Mouse (Mus musculus): ENCODE data around the gene Pigr. TPM values are rescaled to one million over a fixed set of nuclear protein-coding genes. Genes with fewer than 3 reads are reported as not detected.

Gene Pigr
- 0.08 TPM in 1 of 2 replicates, not detected in the other for total RNA-seq (2014; rRNA removed)
- polyA plus RNA-seq (2015; fragmentation: Nextera tagmentation; extraction: Ambion mirVana) = not detected in 2 replicates

GRCm38 (mm10) chr1:130826448-130826847 is at the start of gene Pigr:
Pigr (plus strand) TSS chr1:130826684.
- no peak within 1 kb of the TSS for H3K4me2 ChIP-seq (ENCODE audit: low read depth)
- no peak for TF ChIP-seq CTCF (IDR thresholded peaks at IDR 0.05; ENCODE audit: low read depth)
- no peak for DNase-seq

GRCm38 (mm10) chr1:130779867-130780266 is 46.6 kb upstream of the Pigr start:
- no peak for TF ChIP-seq CTCF (IDR thresholded peaks at IDR 0.05; ENCODE audit: low read depth)
- Histone ChIP-seq H3K9me3 (ENCODE audit: low read length) (no peaks in the 10 kb centered on the region), H3K36me3 (ENCODE audit: insufficient read depth) (no peaks in the 10 kb centered on the region), H3K4me3 (ENCODE audit: low read depth, low read length) (no peak overlapping the region), H3K4me2 (ENCODE audit: low read depth) (no peak overlapping the region), H3K9ac (no peak overlapping the region), H3K27me3 (ENCODE audit: insufficient read depth, low read length) (no peaks in the 10 kb centered on the region), H3K4me1 (ENCODE audit: insufficient read depth) (no peaks in the 10 kb centered on the region), H3K27ac (ENCODE audit: low read depth, low read length) (no peak overlapping the region)
- WGBS = 94% methylated on average over 3 of the region's 3 CpGs
- no peak for ATAC-seq
- DNase-seq = no peak

More at GRCm38 (mm10) chr1:130826448-130826847, at the start of gene Pigr:
- H3K4me1 ChIP-seq (ENCODE audit: insufficient read depth) = no peaks in the 10 kb centered on the region
- no peak within 1 kb of the TSS for H3K27ac ChIP-seq (ENCODE audit: low read depth, low read length)
- H3K9me3 ChIP-seq (ENCODE audit: low read length) = no peaks in the 10 kb centered on the region
- no peak within 1 kb of the TSS for H3K9ac ChIP-seq
- H3K36me3 ChIP-seq (ENCODE audit: insufficient read depth) = no peaks in the 10 kb centered on the region
- no peak within 1 kb of the TSS for H3K4me3 ChIP-seq (ENCODE audit: low read depth, low read length)
- no peaks in the 10 kb centered on the region for H3K27me3 ChIP-seq (ENCODE audit: insufficient read depth, low read length)
- ATAC-seq = no peak
- 93% methylated on average over 5 of the region's 5 CpGs for WGBS

GRCm38 (mm10) chr1:130784054-130784453 is 42.4 kb upstream of the Pigr start:
- Histone ChIP-seq H3K9ac (no peak overlapping the region), H3K4me1 (ENCODE audit: insufficient read depth) (no peaks in the 10 kb centered on the region), H3K27me3 (ENCODE audit: insufficient read depth, low read length) (no peaks in the 10 kb centered on the region), H3K4me3 (ENCODE audit: low read depth, low read length) (no peak overlapping the region), H3K4me2 (ENCODE audit: low read depth) (no peak overlapping the region), H3K27ac (ENCODE audit: low read depth, low read length) (no peak overlapping the region), H3K36me3 (ENCODE audit: insufficient read depth) (no peaks in the 10 kb centered on the region), H3K9me3 (ENCODE audit: low read length) (no peaks in the 10 kb centered on the region)
- 0 out of 2 replicates have a peak, but pooled peaks have one; percentile 32 for ATAC-seq
- 23% methylated on average over 4 of the region's 4 CpGs for WGBS
- peak; percentile 61 for DNase-seq
- TF ChIP-seq CTCF (IDR thresholded peaks at IDR 0.05; ENCODE audit: low read depth) = peak; percentile 66

- no peak overlapping the region for H3K4me3 ChIP-seq (ENCODE audit: low read depth, low read length)
- no peaks in the 10 kb centered on the region for H3K36me3 ChIP-seq (ENCODE audit: insufficient read depth)
- H3K9ac ChIP-seq = no peak overlapping the region
- H3K4me2 ChIP-seq (ENCODE audit: low read depth) = no peak overlapping the region
- 46% methylated on average over 4 of the region's 4 CpGs for WGBS
- H3K9me3 ChIP-seq (ENCODE audit: low read length) = no peaks in the 10 kb centered on the region
- 0 out of 2 replicates have a peak, but pooled peaks cover 3% of the 10 kb centered on the region for H3K4me1 ChIP-seq (ENCODE audit: insufficient read depth)
- ATAC-seq (no peak), DNase-seq (no peak)
- no peaks in the 10 kb centered on the region for H3K27me3 ChIP-seq (ENCODE audit: insufficient read depth, low read length)
- peak; percentile 33 for TF ChIP-seq CTCF (IDR thresholded peaks at IDR 0.05; ENCODE audit: low read depth)
- no peak overlapping the region for H3K27ac ChIP-seq (ENCODE audit: low read depth, low read length)
These were observed 39.5 kb upstream of the Pigr start for GRCm38 (mm10) chr1:130787001-130787400.

DNA sequence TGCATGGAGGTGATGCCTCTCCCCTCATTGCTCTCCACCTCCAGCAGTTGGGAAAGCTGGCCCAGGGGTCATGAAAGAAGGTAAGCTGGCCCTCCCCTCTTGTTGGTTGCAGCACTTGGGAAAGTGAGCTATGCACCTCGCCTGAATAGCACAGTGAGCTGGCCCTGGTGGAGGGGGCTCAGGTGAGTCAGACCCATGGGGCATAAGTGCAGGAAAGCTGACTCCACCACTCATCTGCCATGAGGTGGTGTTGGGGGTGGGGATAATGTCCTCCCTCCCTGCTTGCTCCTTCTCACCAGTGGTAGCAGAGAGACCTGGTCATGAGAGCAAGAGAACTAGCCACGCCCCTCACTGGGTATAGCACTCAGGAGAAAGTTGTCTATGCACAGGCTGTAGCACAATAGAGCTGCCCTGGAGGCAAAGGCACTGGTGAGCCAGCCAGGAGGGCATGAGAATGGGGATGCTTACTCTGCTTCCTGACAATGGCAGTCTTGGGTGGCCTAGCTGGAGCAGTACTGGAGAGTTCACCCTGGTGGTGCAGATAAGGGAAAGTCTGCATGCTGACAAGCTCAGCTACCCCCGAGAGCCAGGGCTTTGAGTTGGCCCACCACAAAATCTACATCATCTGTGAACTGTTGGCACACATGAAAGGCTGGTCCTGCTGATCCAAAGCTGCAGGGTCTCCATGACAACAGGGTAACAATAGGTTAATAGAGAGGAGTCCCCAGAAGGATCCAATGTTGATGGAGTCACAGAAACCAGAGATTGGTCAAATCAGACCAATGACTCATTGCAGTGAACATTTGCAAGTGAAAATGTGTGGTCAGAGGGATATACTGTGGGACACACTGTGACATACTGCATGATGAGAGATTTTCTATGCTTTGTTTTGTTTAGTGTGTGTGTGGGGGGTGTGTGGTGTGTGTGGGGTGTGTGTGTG is 36.7 kb upstream of the Pigr start:
- no peak overlapping the region for H3K9ac ChIP-seq

DNA sequence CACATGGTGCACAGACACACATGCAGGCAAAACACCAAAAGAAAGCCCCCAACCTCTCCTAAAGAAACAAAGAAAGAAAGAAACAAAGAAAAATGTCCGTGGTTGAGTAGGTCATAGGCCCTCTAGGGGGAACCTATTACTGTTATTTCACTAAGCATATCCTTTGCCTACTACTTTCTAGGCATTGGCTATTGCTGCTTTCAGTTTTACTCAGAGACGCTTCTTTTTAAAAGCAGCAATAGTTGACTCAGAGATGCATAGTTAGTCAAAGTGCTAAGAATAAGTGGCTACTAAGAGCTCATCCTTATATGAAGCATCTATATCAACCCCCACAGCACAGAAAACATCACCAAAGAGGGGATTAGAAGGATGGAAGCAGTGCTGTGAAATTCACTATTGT is 31.2 kb upstream of the Pigr start:
- Histone ChIP-seq H3K27me3 (ENCODE audit: insufficient read depth, low read length) (no peaks in the 10 kb centered on the region), H3K9me3 (ENCODE audit: low read length) (no peaks in the 10 kb centered on the region), H3K27ac (ENCODE audit: low read depth, low read length) (no peak overlapping the region), H3K4me2 (ENCODE audit: low read depth) (no peak overlapping the region), H3K4me3 (ENCODE audit: low read depth, low read length) (no peak overlapping the region), H3K4me1 (ENCODE audit: insufficient read depth) (no peaks in the 10 kb centered on the region), H3K9ac (no peak overlapping the region), H3K36me3 (ENCODE audit: insufficient read depth) (no peaks in the 10 kb centered on the region)
- no peak for DNase-seq
- WGBS = 76% methylated on average over 2 of the region's 2 CpGs
- no peak for TF ChIP-seq CTCF (IDR thresholded peaks at IDR 0.05; ENCODE audit: low read depth)
- no peak for ATAC-seq

More for the DNA sequence above, 36.7 kb upstream of the Pigr start:
- H3K9me3 ChIP-seq (ENCODE audit: low read length) = no peaks in the 10 kb centered on the region
- no peaks in the 10 kb centered on the region for H3K36me3 ChIP-seq (ENCODE audit: insufficient read depth)
- ATAC-seq = peak; percentile 66
- no peak for DNase-seq
- TF ChIP-seq CTCF (IDR thresholded peaks at IDR 0.05; ENCODE audit: low read depth) = no peak
- no peaks in the 10 kb centered on the region for H3K27me3 ChIP-seq (ENCODE audit: insufficient read depth, low read length)
- no peak overlapping the region for H3K4me3 ChIP-seq (ENCODE audit: low read depth, low read length)
- H3K27ac ChIP-seq (ENCODE audit: low read depth, low read length) = no peak overlapping the region
- H3K4me1 ChIP-seq (ENCODE audit: insufficient read depth) = 0 out of 2 replicates have a peak, but pooled peaks cover 3% of the 10 kb centered on the region
- no peak overlapping the region for H3K4me2 ChIP-seq (ENCODE audit: low read depth)
- WGBS = 43% methylated on average over 3 of the region's 3 CpGs

All from forebrain, postnatal 0 days (tissue).